Mouse (Mus musculus): ENCODE results near the gene Atp7a.

- TF ChIP-seq CTCF (IDR thresholded peaks at IDR 0.05; ENCODE audit: borderline replicate concordance, insufficient read depth, low read length) (no peak), POLR2A (IDR thresholded peaks at IDR 0.05; ENCODE audit: low read depth, low read length) (no peak)
These were observed 87.6 kb downstream of the Atp7a start for GRCm38 (mm10) chrX:106114674-106115073.

Measured in embryonic fibroblast, embryonic 13.5 days (primary cell).